Mouse (Mus musculus) heart, postnatal 25 days (tissue): ENCODE data around the gene Cdan1. TPM values are rescaled to one million over a fixed set of nuclear protein-coding genes. Genes with fewer than 3 reads are reported as not detected.
"Not testable (repeated sequence)": the region's sequence is repeated elsewhere in the genome, so short reads cannot be mapped to it uniquely, and the experiment has no call there.

Source experiments
- DNase-seq: peaks from one replicate; pipeline ENCODE4 v3.0.0; 2022; ENCODE audit warnings: low spot score
- intact Hi-C: fragments of 180-260 bp; cut with DNase I; formaldehyde crosslinking; loops from one replicate; pipeline ENCODE4 v1.15.1; 2025
- total RNA-seq, 2 experiments: library from RNA; stranded (reverse); gene quantifications; 2 replicates each; pipeline ENCODE4 v1.2.3; 2021

The Cdan1 gene
- total RNA-seq, 2 experiments from 2014 or later: 10.5 to 11.1 TPM

- DNase-seq: not testable (repeated sequence)
These were observed 168.8 kb downstream of the Cdan1 start for GRCm38 (mm10) chr2:120681151-120681550.

GRCm38 (mm10) chr2:120670253-120670652 is 179.7 kb downstream of the Cdan1 start:
- intact Hi-C loops: loop anchor here (5.0 kb wide), 1 partner anchor 138 kb away; no protein-coding TSS in a partner anchor
- no peak for DNase-seq

More at GRCm38 (mm10) chr2:120681151-120681550, 168.8 kb downstream of the Cdan1 start:
- intact Hi-C loops: not testable (repeated sequence)

- intact Hi-C loops: loop anchor here (5.0 kb wide), 2 partner anchors 60 to 190 kb away; partner anchors contain the start of genes Haus2 and Lrrc57
These were observed 182.5 kb downstream of the Cdan1 start for GRCm38 (mm10) chr2:120667446-120667845.

More at GRCm38 (mm10) chr2:120667446-120667845, 182.5 kb downstream of the Cdan1 start:
- no peak for DNase-seq

Other genes starting within 250 kb of the Cdan1 start
- 1 to 10 TPM; 8.6 to 9.3 TPM for gene Haus2, start 240.7 kb downstream of the Cdan1 start, total RNA-seq
- gene Lrrc57, start 240.6 kb downstream of the Cdan1 start, total RNA-seq: 10 to 100 TPM; 14.6 to 15.3 TPM
- gene Stard9, start 221.0 kb downstream of the Cdan1 start, total RNA-seq: 1 to 10 TPM; 8.2 to 9.7 TPM
- 10 to 100 TPM; 12.4 to 15.4 TPM for gene Ttbk2, start 476 bp upstream of the Cdan1 start, total RNA-seq
- 10 to 100 TPM; 21.6 to 22.1 TPM for gene Ubr1, start 120.6 kb upstream of the Cdan1 start, total RNA-seq
- gene Tmem62, start 126.9 kb upstream of the Cdan1 start, total RNA-seq: 1 to 10 TPM; 3.5 to 4.9 TPM
- gene Ccndbp1, start 158.3 kb upstream of the Cdan1 start, total RNA-seq: 10 to 100 TPM; 27.9 to 33.7 TPM
- under 1 TPM; 0.21 to 0.95 TPM for gene Epb42, start 186.9 kb upstream of the Cdan1 start, total RNA-seq
- not detected for gene Tgm5, start 235.7 kb upstream of the Cdan1 start, total RNA-seq